Mouse (Mus musculus) liver, embryonic 12.5 days (tissue): ENCODE results near the gene Pmel. TPM values are rescaled to one million over a fixed set of nuclear protein-coding genes. Genes with fewer than 3 reads are reported as not detected.

Source experiments
- ATAC-seq: fragments of 200-750 bp; cut with Nextera tagmentation; 2 replicates; pipeline ENCODE4 v1.8.0; 2017; ENCODE audit warnings: moderate number of reproducible peaks, mild to moderate bottlenecking, moderate library complexity
- H3K27ac ChIP-seq: fragments of 300-500 bp; sonication (generic); 2 replicates; pipeline ENCODE4 v1.5.1; 2016; ENCODE audit warnings: mild to moderate bottlenecking
- H3K27me3 ChIP-seq: fragments of 300-500 bp; sonication (generic); replicated peaks from 2 replicates; pipeline ENCODE4 v1.6.1; 2016; ENCODE audit warnings: mild to moderate bottlenecking, moderate library complexity
- H3K36me3 ChIP-seq: fragments of 300-500 bp; sonication (generic); 2 replicates; pipeline ENCODE4 v1.6.1; 2016; ENCODE audit warnings: mild to moderate bottlenecking, moderate library complexity
- H3K4me1 ChIP-seq: fragments of 300-500 bp; sonication (generic); 2 replicates; pipeline ENCODE4 v1.6.1; 2016
- H3K4me2 ChIP-seq: fragments of 300-500 bp; sonication (generic); 2 replicates; pipeline ENCODE4 v1.6.1; 2016; ENCODE audit warnings: mild to moderate bottlenecking, moderate library complexity
- H3K4me3 ChIP-seq: fragments of 300-500 bp; sonication (generic); 2 replicates; pipeline ENCODE4 v1.5.1; 2016; ENCODE audit warnings: mild to moderate bottlenecking, moderate library complexity
- H3K9ac ChIP-seq: fragments of 300-500 bp; sonication (generic); 2 replicates; pipeline ENCODE4 v1.6.1; 2016; ENCODE audit warnings: mild to moderate bottlenecking, moderate library complexity
- H3K9me3 ChIP-seq: fragments of 300-500 bp; sonication (generic); replicated peaks from 2 replicates; pipeline ENCODE4 v1.6.1; 2016; ENCODE audit warnings: mild to moderate bottlenecking, moderate library complexity
- WGBS: fragments of 180-500 bp; shearing (Covaris S2); methylation state at CpG from one replicate; pipeline ENCODE4 v1.1.7; 2016; ENCODE audit not compliant: insufficient replicate concordance; 5-methylcytosine and 5-hydroxymethylcytosine counted together
- polyA plus RNA-seq: library from polyadenylated mRNA; unstranded; fragments of >200 nt; fragmentation: Nextera tagmentation; extraction: Ambion mirVana; gene quantifications from 2 replicates; pipeline ENCODE4 v1.2.1, GENCODE M21; 2016

Pmel gene
- 0.36 and 0.43 TPM in 2 replicates for polyA plus RNA-seq

DNA sequence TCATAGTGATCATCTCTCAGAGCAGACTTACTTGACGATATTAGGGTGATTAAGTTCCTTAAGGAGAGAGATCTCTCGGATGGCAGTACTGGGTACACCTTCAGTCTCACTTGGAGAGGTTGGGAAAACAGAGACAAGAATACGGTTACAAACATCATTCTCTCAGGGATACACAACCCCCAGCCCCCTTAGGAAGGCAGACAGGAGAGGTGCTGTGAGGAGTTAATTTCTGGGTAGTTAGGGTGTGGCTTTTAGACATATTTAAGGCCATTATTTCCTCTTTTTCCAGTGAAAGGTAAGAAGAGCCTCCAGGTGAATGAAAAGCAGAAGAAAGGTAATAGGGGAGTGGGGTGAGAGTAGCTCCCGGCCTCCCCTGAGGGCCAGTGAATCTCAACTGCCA, at the start of gene Pmel:
Gene Pmel (plus strand): TSS at position 301 of the 400 bp plus-strand sequence.
- peak within 1 kb of the TSS; percentile 88 for H3K4me3 ChIP-seq
- peak within 1 kb of the TSS; percentile 83 for H3K4me2 ChIP-seq
- no peaks in the 10 kb centered on the region for H3K9me3 ChIP-seq
- ATAC-seq, result no peak
- peaks cover 52% of the 10 kb centered on the region for H3K4me1 ChIP-seq
- no peaks in the 10 kb centered on the region for H3K27me3 ChIP-seq
- H3K36me3 ChIP-seq, result peaks cover 46% of the 10 kb centered on the region
- WGBS, result 18% methylated on average over 4 of the region's 4 CpGs
- H3K9ac ChIP-seq, result peak within 1 kb of the TSS; percentile 81
- peak within 1 kb of the TSS; percentile 92 for H3K27ac ChIP-seq

DNA sequence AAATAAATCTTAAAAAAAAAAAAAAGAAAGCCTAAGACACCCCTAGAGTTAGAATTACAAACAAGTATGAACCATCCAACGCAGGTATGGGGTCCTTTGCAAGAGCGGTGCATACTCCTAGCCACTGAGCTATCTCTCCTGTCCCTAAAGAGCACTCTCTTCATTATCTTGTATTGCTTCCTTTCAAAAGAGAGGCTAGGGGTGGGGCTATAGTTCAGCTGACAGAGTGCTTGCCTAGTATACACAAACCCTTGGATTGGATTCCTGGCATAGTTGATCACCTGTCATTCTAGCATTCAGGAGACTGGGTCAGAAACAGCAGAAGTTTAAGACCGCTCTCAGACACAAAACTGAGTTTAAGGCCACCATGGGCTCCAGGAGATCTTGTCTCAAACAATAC, 48.7 kb upstream of the Pmel start:
- H3K9me3 ChIP-seq, result no peaks in the 10 kb centered on the region
- whole genome bisulfite sequencing, result 35% methylated on average over 3 of the region's 3 CpGs
- no peak overlapping the region for H3K27ac ChIP-seq
- no peak overlapping the region for H3K4me3 ChIP-seq
- H3K4me2 ChIP-seq, result no peak overlapping the region
- no peaks in the 10 kb centered on the region for H3K36me3 ChIP-seq
- H3K27me3 ChIP-seq, result peaks cover 32% of the 10 kb centered on the region
- no peak overlapping the region for H3K9ac ChIP-seq
- ATAC-seq, result peak; percentile 77
- peaks cover 17% of the 10 kb centered on the region for H3K4me1 ChIP-seq

DNA sequence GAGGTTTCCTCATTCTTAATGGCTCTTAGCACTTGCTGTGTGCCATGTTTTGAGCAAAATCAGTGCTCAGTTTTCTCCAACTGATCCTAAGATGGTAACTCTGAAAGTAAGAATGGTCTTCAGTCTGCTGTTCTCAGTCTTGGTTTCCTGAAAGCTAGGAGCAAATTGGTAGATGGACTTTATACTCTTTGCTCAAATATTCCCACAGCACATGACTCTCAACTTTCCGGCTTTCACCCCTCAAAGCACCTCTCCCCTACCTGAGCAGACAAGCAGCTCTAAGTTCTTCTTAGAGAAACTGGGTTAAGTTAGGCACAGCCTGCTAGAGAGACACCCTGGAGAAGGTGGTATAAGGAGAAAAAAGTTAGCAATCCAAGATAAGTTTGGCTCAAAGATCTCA, 47.3 kb upstream of the Pmel start:
- H3K4me2 ChIP-seq, result no peak overlapping the region
- H3K36me3 ChIP-seq, result no peaks in the 10 kb centered on the region
- no peak overlapping the region for H3K27ac ChIP-seq
- peaks cover 17% of the 10 kb centered on the region for H3K4me1 ChIP-seq
- ATAC-seq, result no peak
- peaks cover 41% of the 10 kb centered on the region for H3K27me3 ChIP-seq
- WGBS, result 77% methylated on average over 1 of the region's 1 CpGs
- H3K9ac ChIP-seq, result no peak overlapping the region
- no peaks in the 10 kb centered on the region for H3K9me3 ChIP-seq
- no peak overlapping the region for H3K4me3 ChIP-seq

DNA sequence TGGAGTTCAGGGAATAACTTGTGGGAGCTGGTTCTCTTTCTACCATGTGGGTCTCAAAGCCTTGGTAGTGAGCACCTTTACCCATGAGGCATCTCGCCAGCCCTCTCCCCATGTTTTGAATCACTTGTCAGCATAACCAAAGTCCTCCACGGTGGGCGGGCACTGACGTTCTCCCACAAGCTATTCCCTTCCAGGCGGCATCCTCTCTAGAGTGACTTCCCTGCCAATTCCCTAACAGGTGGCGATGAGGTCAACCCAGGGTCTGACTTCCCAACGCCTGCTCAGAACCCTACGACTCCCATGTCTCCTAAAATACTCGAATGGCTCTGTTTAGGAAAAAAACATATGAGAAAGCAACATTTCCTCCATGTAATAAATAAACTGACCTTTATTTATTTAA, 46.2 kb upstream of the Pmel start:
- peaks cover 41% of the 10 kb centered on the region for H3K27me3 ChIP-seq
- no peak overlapping the region for H3K27ac ChIP-seq
- 54% methylated on average over 9 of the region's 9 CpGs for WGBS
- no peak overlapping the region for H3K4me3 ChIP-seq
- peaks cover 24% of the 10 kb centered on the region for H3K4me1 ChIP-seq
- H3K9ac ChIP-seq, result no peak overlapping the region
- H3K9me3 ChIP-seq, result no peaks in the 10 kb centered on the region
- H3K4me2 ChIP-seq, result no peak overlapping the region
- ATAC-seq, result no peak
- H3K36me3 ChIP-seq, result no peaks in the 10 kb centered on the region

DNA sequence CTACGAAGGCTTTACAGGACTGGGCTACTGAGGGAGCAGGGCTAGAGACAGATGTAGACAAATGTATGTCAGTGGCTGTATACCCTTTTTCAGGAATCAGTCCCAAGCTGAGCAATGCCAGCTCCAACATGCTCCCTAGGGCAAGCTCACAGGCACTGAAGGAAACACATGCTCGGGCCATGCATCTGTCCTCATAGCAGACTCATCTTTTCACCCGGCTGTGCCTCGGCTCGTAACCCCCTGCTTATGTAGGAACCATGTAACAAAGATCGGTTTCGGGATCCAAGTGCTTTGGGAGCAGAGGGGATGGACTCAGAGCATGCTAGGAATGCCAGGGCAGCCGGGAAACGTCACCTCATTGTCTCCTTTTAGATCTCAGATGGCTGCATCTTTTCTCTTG, 44.5 kb upstream of the Pmel start:
- Histone ChIP-seq H3K36me3 (no peaks in the 10 kb centered on the region), H3K9ac (no peak overlapping the region), H3K27me3 (peaks cover 41% of the 10 kb centered on the region), H3K4me1 (peaks cover 40% of the 10 kb centered on the region), H3K27ac (no peak overlapping the region), H3K9me3 (no peaks in the 10 kb centered on the region), H3K4me2 (no peak overlapping the region), H3K4me3 (no peak overlapping the region)
- ATAC-seq, result no peak
- 42% methylated on average over 9 of the region's 9 CpGs for WGBS

DNA sequence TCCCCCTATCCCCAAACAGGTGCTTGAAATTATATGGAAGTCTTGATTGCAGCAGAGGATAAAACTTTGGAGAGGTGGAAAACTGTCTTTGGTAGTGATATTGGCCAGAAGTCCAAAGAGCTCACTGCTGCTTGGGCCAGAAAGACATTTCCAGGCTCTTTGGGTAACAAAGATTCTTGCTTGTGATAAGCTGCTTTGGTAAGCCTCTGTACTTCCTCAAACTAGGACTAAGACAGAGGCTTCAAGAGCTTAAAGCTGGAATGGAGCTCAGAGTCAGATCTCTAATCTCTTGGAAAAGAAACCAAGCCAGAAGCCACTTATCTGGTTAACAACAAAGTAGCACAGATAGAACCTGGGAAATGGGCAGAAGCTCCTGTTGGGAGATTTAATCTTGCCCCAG, 41.5 kb upstream of the Pmel start:
- Histone ChIP-seq H3K36me3 (no peaks in the 10 kb centered on the region), H3K4me1 (peaks cover 41% of the 10 kb centered on the region), H3K27me3 (peaks cover 39% of the 10 kb centered on the region), H3K4me3 (no peak overlapping the region), H3K9ac (no peak overlapping the region), H3K4me2 (no peak overlapping the region), H3K9me3 (no peaks in the 10 kb centered on the region), H3K27ac (no peak overlapping the region)
- ATAC-seq, result no peak

DNA sequence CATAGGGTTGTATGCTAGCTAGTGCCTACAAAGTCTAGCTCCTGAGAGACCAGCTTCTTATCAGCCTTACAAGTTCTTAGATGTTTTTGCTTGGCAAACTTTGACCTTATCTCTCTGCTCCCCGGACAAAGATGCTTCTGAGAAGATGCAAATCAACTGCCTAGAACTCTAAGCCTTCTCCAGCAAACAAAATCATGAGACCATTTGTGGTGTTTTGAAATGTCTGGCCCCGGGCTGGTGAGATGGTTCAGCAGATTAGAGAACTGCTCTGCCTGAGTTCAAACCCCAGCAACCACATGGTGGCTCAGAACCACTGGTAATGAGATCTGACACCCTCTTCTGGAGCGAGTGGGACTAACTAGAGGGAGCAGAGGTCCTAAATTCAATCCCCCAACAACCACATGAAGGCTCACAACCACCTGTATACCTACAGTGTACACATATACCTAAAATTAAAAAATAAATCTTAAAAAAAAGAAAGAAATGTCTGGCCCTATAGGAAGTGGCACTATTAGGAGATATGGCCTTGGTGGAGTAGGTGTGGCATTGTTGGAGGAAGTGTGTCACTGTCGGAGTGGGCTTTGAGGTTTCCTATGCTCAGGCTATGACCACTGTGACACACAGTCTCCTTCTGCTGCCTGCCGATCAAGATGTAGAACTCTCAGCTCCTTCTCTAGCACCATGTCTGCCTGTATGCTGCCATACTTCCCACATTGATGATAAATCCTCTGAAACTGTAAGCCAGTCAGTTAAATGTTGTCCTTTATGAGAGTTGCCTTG, 40.4 kb upstream of the Pmel start:
- H3K36me3 ChIP-seq, result no peaks in the 10 kb centered on the region
- no peak for ATAC-seq
- WGBS, result 21% methylated on average over 5 of the region's 5 CpGs
- H3K27ac ChIP-seq, result 0 out of 2 replicates have a peak overlapping the region, but pooled peaks have one; percentile 31
- no peak overlapping the region for H3K9ac ChIP-seq
- no peak overlapping the region for H3K4me3 ChIP-seq
- H3K9me3 ChIP-seq, result no peaks in the 10 kb centered on the region
- H3K4me2 ChIP-seq, result no peak overlapping the region; the same call in 1 of the 2 replicates
- peaks cover 43% of the 10 kb centered on the region for H3K4me1 ChIP-seq
- peaks cover 39% of the 10 kb centered on the region for H3K27me3 ChIP-seq

DNA sequence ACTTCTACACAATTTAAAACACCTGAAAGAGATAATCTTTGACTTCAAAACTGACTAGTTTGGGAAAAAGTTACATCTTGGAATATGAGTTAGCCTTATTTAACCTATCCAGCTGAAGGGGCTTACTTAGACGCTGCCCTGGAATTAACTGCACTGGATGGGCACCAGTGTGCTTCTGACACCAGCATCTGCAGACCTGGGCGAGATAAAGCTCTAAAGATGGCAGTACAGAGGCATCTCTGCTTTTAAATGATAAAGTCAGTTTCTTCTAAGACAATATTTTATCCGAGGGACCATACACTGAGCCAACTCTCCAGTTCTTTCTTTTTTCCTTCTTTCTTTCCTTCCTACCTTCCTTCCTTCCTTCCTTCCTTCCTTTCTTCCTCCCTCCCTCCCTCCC, 39.2 kb upstream of the Pmel start:
- peaks cover 40% of the 10 kb centered on the region for H3K27me3 ChIP-seq
- peak overlapping the region; percentile 42 for H3K4me2 ChIP-seq
- H3K9ac ChIP-seq, result peak overlapping the region; percentile 12; the same call in 1 of the 2 replicates
- no peaks in the 10 kb centered on the region for H3K9me3 ChIP-seq
- H3K4me1 ChIP-seq, result peaks cover 52% of the 10 kb centered on the region
- H3K27ac ChIP-seq, result peak overlapping the region; percentile 69
- H3K36me3 ChIP-seq, result no peaks in the 10 kb centered on the region
- WGBS, result 28% methylated on average over 3 of the region's 3 CpGs
- no peak overlapping the region for H3K4me3 ChIP-seq
- ATAC-seq, result peak; percentile 87

DNA sequence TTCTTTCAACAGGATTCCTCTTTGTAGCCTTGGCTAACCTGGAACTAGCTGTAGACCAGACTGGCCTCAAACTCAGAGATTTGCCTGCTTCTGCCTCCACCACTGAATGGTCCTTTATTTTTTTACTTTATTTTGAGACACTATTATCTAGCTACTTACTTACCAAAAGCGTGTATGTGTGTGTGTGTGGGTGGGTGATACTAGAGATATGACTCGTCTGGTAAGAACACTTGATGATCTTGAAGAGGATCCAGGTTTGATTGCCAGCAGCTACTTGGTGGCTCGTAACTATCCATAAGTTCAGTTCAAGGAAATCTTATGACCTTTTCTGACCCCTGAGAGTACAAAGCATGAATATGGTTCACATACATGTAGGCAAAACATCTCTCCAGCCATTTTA, 38.7 kb upstream of the Pmel start:
- Histone ChIP-seq H3K4me2 (peak overlapping the region; percentile 42), H3K4me1 (peaks cover 52% of the 10 kb centered on the region)

DNA sequence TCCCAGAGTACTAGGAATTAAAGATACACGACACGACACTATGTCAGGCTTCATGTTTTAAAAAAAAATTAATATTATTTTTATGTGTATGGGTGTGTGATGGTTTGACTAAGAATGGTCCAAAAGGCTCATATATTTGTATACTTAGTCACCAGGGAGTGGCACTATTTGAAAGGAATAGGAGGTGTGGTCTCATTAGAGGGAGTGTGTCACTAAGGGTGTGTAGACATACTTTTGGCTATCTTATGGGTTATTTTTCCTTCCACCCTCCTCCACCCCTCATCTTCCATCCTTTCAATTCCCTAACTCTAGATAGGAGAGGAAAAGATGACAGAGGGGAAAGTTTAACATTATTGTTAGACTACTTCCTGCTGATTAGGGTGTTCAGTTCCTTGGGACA, 38.2 kb upstream of the Pmel start:
- WGBS, result 87% methylated on average over 2 of the region's 2 CpGs
- peak overlapping the region; percentile 42; the same call in 1 of the 2 replicates for H3K4me2 ChIP-seq
- H3K27me3 ChIP-seq, result peaks cover 45% of the 10 kb centered on the region
- H3K4me1 ChIP-seq, result peaks cover 52% of the 10 kb centered on the region
- ATAC-seq, result no peak
- no peak overlapping the region for H3K4me3 ChIP-seq
- no peaks in the 10 kb centered on the region for H3K36me3 ChIP-seq
- peak overlapping the region; percentile 69; the same call in 1 of the 2 replicates for H3K27ac ChIP-seq
- H3K9me3 ChIP-seq, result no peaks in the 10 kb centered on the region
- H3K9ac ChIP-seq, result no peak overlapping the region

More for the DNA sequence above, 38.7 kb upstream of the Pmel start:
- peak overlapping the region; percentile 12; the same call in 1 of the 2 replicates for H3K9ac ChIP-seq
- H3K27me3 ChIP-seq, result peaks cover 43% of the 10 kb centered on the region
- 30% methylated on average over 3 of the region's 3 CpGs for WGBS
- H3K27ac ChIP-seq, result peak overlapping the region; percentile 69
- no peaks in the 10 kb centered on the region for H3K36me3 ChIP-seq
- no peak overlapping the region for H3K4me3 ChIP-seq
- no peaks in the 10 kb centered on the region for H3K9me3 ChIP-seq
- ATAC-seq, result peak; percentile 68

DNA sequence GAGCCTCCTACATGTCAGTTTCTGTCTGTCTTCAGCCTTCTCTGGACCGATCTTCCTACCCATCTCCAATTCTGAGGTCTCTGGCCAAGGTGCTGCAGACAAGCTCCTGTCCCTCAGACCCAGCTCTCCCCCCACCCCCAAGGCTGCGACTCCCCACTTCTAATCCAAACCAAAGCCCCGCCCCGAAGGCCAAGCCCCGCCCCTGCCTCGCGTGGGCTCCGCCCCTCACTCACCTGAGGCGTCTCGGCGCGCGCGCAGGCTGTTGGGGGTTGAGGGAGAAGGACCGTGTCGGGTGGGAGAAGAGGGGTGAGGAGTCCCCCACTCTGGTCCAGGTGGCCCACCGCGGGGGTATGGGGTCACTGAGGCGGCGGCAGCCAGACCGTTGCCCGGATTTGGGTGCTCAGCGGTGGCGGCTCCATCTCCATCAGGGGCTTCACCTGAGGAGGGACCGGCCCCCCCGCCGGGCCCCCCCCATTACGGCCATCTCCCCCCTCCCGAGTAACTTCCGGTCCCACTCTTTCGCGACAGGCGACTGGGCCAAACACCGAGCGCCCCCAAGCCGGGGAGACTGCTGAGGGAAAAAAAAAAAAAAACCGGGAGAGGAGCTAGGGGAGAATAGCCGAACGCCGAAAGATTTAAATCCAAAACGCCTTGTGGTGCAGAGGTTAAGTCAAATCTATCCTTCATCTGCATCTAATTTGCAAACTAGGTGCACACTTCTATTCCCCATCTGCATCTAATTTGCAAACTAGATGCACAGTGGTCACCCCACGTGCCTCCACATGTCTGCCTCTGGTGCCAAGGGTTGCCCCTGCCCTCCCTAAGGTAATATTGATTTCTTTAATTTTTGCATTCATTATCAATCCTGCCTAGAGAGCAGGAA, 35.0 kb upstream of the Pmel start:
- peak overlapping the region; percentile 62 for H3K4me3 ChIP-seq
- 0 out of 2 replicates have a peak, but pooled peaks cover 5% of the 10 kb centered on the region for H3K36me3 ChIP-seq
- H3K9ac ChIP-seq, result peak overlapping the region; percentile 58
- WGBS, result 3% methylated on average over 42 of the region's 42 CpGs
- H3K27me3 ChIP-seq, result peaks cover 68% of the 10 kb centered on the region
- ATAC-seq, result no peak
- no peaks in the 10 kb centered on the region for H3K9me3 ChIP-seq
- H3K27ac ChIP-seq, result no peak overlapping the region
- H3K4me1 ChIP-seq, result peaks cover 46% of the 10 kb centered on the region
- peak overlapping the region; percentile 90 for H3K4me2 ChIP-seq

DNA sequence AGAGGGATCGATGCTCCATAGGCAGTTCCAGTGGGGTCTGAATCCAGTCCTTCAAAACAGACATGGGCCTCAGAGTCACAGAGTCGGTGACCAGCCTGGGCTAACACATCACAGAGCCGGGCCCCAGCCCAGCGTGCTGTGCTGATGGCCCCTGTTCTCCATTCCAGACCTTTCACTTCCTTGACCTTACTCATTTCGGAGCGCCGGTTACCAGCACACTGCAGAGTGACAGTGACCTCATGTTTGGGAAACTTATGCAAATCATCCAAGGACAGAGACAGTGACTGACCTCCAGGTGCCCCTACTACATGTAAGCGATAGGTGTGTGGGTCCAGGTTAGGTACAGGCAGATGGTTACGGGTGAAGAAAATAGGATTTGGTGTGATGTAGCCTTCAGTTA, 32.8 kb upstream of the Pmel start:
- H3K4me3 ChIP-seq, result no peak overlapping the region
- ATAC-seq, result no peak

More for the DNA sequence above, 32.8 kb upstream of the Pmel start:
- H3K9ac ChIP-seq, result no peak overlapping the region
- no peak overlapping the region for H3K4me2 ChIP-seq
- H3K36me3 ChIP-seq, result 0 out of 2 replicates have a peak, but pooled peaks cover 5% of the 10 kb centered on the region
- peaks cover 30% of the 10 kb centered on the region for H3K4me1 ChIP-seq
- H3K27me3 ChIP-seq, result peaks cover 68% of the 10 kb centered on the region
- no peaks in the 10 kb centered on the region for H3K9me3 ChIP-seq
- H3K27ac ChIP-seq, result no peak overlapping the region
- WGBS, result 84% methylated on average over 9 of the region's 9 CpGs
